Mouse (Mus musculus): ENCODE results near the gene Msh6. TPM values are rescaled to one million over a fixed set of nuclear protein-coding genes. Genes with fewer than 3 reads are reported as not detected.

Gene Msh6
- total and polyA plus RNA-seq, 3 experiments: 76.5 to 79.3 (median 79.0) TPM

GRCm38 (mm10) chr17:87976154-87976806 lies 1.4 kb downstream of the Msh6 start:
- H3K9me3 ChIP-seq (replicated peaks; ENCODE audit: low read length): peaks cover 14% of the 10 kb centered on the region
- no peak for DNase-seq (ENCODE audit: extremely low read depth)
- dilution Hi-C loops (cut with MboI; ENCODE audit: extremely low pct_ligation_motif_present, extremely low pct_unique_long_range_greater_than_20kb, low sequenced_read_pairs): no loop called here
- H3K27ac ChIP-seq (ENCODE audit: insufficient read depth, low read depth): peak overlapping the region; percentile 49; the same call in 1 of the 2 replicates
- H3K79me2 ChIP-seq (replicated peaks; ENCODE audit: control insufficient read depth, extremely low read depth, insufficient read depth, poor library complexity, severe bottlenecking): peaks cover 55% of the 10 kb centered on the region
- peak overlapping the region; percentile 74 for H3K9ac ChIP-seq (ENCODE audit: insufficient read depth, low read depth)
- 0 out of 2 replicates have a peak, but pooled peaks have one; percentile 33 for TF ChIP-seq MAX (IDR thresholded peaks at IDR 0.05; ENCODE audit: low read length)
- no peak for TF ChIP-seq UBTF (IDR thresholded peaks at IDR 0.05; ENCODE audit: low read depth, low read length)
- no peak for TF ChIP-seq JUND (conservative IDR thresholded peaks at IDR 0.05; ENCODE audit: low read depth, low read length)
- peak; percentile 53; the same call in 1 of the 2 replicates for TF ChIP-seq MYC (IDR thresholded peaks at IDR 0.05; ENCODE audit: low read depth, low read length)
- TF ChIP-seq ELF1 (IDR thresholded peaks at IDR 0.05; ENCODE audit: low read depth, low read length): no peak
- no peak for TF ChIP-seq JUN (IDR thresholded peaks at IDR 0.05; ENCODE audit: insufficient read depth, low read depth, low read length)
- TF ChIP-seq BHLHE40 (IDR thresholded peaks at IDR 0.05; ENCODE audit: low read depth, low read length): no peak
- TF ChIP-seq CHD2 (IDR thresholded peaks at IDR 0.05; ENCODE audit: low read length): peak; percentile 30; the same call in 1 of the 2 replicates
- TF ChIP-seq USF1 (IDR thresholded peaks at IDR 0.05; ENCODE audit: low read depth, low read length): no peak
- no peak for TF ChIP-seq POLR2A (IDR thresholded peaks at IDR 0.05; ENCODE audit: low read depth, low read length)
- no peak for TF ChIP-seq CTCF (conservative IDR thresholded peaks at IDR 0.05 in 1 of 2, IDR thresholded peaks at IDR 0.05 in 1 of 2; ENCODE audit: low read depth in 2 of 2, low read length in 2 of 2)
- TF ChIP-seq EP300 (IDR thresholded peaks at IDR 0.05; ENCODE audit: low read length): no peak
- TF ChIP-seq NRF1 (IDR thresholded peaks at IDR 0.05; ENCODE audit: low read depth, low read length): no peak
- TF ChIP-seq RCOR1 (conservative IDR thresholded peaks at IDR 0.05; ENCODE audit: low read depth, low read length): no peak
- no peak for TF ChIP-seq GABPA (IDR thresholded peaks at IDR 0.05; ENCODE audit: insufficient replicate concordance, low read depth, low read length)
- no peak for TF ChIP-seq PAX5 (IDR thresholded peaks at IDR 0.05; ENCODE audit: low read length)
- TF ChIP-seq MAFK (IDR thresholded peaks at IDR 0.05; ENCODE audit: insufficient replicate concordance, low read length): peak; percentile 12; the same call in 1 of the 2 replicates
- TF ChIP-seq ZKSCAN1 (IDR thresholded peaks at IDR 0.05; ENCODE audit: borderline replicate concordance, low read depth, low read length): no peak
- no peak for TF ChIP-seq KAT2A (IDR thresholded peaks at IDR 0.05; ENCODE audit: insufficient replicate concordance, low read length)
- no peak for TF ChIP-seq MEF2A (IDR thresholded peaks at IDR 0.05; ENCODE audit: borderline replicate concordance, low read depth, low read length)
- no peak for TF ChIP-seq ZMIZ1 (IDR thresholded peaks at IDR 0.05; ENCODE audit: low read depth, low read length)
- H3K4me3 ChIP-seq (replicated peaks in 1 of 3; ENCODE audit: low read depth in 2 of 3, low read length in 2 of 3, poor library complexity in 1 of 3): peak overlapping the region; percentile 83 to 91 (median 87)
- H3K4me2 ChIP-seq (ENCODE audit: insufficient read depth, low read depth, poor library complexity, severe bottlenecking): peak overlapping the region; percentile 81
- H3K27me3 ChIP-seq (replicated peaks): no peaks in the 10 kb centered on the region
- H3K36me3 ChIP-seq (replicated peaks in 1 of 2; ENCODE audit: control insufficient read depth in 1 of 2, insufficient read depth in 1 of 2, low read length in 1 of 2): peaks cover 12 to 31% of the 10 kb centered on the region in 2 experiments
- peaks cover 20 to 52% of the 10 kb centered on the region in 2 experiments for H3K4me1 ChIP-seq (ENCODE audit: control insufficient read depth in 1 of 2, insufficient read depth in 2 of 2)
- in situ Hi-C loops (cut with MboI; ENCODE audit: low pct_ligation_motif_present, low pct_unique_long_range_greater_than_20kb, low sequenced_read_pairs): no loop called here

Data from CH12.LX (cell line).